Mouse (Mus musculus) adrenal gland, adult 8-10 months (tissue): ENCODE data around the gene Plscr5. TPM values are rescaled to one million over a fixed set of nuclear protein-coding genes. Genes with fewer than 3 reads are reported as not detected.
"Not testable (repeated sequence)": the region's sequence is repeated elsewhere in the genome, so short reads cannot be mapped to it uniquely, and the experiment has no call there.

ENCODE experiments used
- DNase-seq: peaks from one replicate; pipeline ENCODE4 v3.0.0; 2022
- total RNA-seq, 4 experiments: library from RNA; stranded (reverse); gene quantifications; 2 replicates each; pipeline ENCODE4 v1.2.4; 2022

The Plscr5 gene
- not detected for total RNA-seq

DNA sequence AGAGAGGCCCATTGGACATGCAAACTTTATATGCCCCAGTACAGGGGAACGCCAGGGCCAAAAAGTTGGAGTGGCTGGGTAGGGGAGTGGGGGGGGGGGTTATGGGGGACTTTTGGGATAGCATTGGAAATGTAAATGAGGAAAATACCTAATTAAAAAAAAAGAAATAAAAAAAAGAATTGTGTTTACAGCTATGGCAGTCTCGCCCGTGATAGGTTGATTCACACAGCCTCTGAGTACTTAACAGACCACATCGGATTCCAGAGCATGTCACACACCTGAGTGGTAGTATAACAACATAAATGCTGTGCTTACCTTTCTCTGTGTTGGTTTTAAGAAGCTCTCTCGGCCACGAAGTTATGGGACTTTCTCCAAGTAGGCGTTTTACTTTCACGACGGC is at the start of gene Plscr5:
Plscr5 (plus strand) TSS at position 301 of the 400 bp plus-strand sequence.
- not testable (repeated sequence) for DNase-seq

DNA sequence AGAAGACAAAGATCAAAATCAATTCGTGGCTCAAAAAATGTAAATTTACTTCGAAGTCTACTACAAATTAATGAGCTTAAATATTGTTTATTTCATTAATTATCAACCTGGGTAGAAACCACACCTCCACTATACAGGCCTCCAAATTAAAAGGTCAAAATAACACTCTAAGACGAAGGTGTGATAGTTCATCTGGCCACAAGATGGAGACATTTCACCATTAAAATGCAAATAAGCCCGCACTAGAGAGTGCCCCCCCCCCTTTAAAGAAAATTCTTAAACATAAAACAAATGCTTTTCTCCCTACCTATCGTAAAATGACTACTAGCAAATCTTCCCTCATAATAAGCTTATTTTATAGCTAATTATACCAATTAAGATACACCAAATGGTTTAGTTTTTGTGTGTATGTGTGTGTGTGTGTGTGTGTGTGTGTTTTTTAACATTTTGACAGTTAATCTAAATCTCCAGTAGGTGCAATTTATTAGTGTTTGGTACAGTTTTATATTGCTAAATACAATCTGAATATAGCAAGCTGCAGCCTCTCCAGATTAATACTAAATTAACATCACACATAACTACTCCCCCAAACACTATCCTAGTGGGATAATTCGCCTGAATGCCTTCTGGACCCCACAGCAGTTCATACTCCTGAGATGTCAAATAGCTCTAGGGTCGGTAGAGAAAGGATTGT is 45.0 kb upstream of the Plscr5 start:
- DNase-seq: no peak

DNA sequence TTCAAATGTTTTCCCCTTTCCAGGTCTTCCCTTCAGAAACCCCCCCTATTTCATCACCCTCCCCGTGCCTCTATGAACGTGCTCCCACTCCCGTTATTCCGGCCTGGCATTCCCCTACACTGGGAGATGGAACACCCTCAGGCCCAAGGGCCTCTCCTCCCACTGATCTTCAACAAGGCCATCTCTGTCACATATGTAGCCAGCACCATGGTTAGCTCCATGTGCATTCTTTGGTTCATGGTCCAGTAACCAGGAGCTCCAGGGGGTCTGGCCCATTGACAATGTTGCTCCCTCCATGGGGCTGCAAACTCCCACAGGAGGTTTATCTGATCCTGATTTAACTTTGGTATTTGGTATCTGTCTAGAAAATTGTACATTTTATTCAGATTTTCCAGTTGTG is 30.5 kb upstream of the Plscr5 start:
- no peak for DNase-seq

DNA sequence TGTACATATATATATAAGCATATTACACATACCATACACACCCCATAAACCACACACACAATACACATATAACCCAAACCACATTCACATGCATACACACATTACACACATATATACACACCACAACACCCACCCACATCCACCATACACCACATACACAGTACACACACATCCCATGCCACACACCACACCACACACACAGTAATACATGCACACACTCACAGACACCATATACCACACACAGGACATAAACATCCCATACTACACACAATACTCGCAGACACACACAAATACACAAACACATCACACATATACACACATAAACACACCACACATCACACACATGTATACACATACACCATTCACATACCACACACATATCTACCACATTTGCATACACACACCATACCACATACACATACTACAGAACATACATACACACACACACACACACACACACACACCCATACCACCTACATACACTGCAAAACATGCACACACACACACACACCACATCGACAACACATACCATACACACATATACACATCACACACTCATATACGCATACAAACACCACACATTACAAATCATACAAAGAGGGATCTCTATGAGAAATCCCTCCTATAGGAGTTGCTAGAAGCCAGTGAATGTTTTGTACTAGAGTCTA is 19.3 kb upstream of the Plscr5 start:
- DNase-seq: no peak

DNA sequence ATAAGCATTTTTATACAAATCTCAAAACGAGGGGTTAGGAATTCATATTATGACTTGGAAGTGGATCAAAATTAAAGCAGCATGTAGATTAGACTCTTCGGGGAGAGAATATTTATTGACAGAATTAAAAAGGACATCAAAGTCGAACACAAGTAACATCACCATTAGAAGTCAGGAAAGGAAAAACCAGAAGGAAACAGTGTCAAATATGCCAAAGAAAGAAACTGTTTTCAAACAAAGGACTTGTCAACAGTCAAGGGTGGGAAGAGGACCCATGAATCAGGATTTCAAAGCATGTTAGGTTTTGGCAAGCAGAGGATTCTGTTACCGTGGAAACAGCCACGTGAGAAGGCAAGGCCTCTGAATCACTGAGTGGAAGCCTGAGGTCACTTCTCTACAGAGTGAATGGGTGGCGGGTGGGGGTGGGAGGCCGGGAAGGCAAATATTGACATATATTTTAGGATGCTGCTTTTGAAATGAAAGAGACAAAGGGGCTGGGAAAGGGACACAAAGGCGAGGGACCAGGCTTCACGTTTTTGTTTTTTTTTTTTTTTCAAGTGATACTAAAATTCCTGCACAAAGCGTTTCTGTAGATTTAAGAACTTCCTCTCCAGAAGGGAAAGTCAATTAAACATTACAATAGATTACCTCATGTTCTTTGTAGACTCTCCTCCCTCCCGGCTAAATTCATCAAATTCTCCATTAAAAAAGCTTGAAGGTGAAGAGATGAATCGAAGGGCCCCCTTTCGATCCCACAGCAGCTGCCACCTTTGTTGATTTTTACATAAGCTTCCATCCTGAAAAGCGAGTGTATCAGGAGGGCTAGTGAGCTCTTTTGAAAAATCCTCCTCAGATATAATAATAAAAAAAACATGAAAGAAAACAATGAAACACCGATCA is 18.3 kb upstream of the Plscr5 start:
- peak; percentile 42 for DNase-seq

DNA sequence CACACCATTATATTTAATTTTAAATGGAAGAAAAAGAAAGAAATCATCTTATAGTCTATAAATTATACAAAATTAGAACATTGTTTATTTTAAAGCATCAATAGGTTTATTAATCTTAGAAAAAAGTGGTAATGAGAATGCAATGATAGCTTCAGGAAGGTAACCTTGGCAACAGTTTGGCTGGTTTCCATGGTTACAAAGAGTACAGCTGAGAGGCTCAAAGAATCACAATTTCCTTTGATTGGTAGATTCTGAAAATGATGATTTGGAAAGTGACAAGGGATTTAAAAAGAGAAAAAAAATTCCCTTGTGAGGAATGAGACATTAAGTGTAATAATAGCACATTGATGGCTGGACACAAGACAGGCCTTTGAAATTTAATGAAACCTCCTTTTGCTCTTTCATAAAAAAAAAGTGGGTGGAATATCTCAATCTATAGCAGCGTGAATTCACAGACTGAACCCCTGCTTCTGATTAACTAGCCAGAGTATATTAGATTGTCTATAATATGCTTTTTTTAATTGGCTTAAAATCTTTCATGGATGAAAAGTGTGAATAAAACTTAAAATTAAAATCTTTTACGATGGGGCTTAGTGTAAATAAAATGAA is 13.8 kb upstream of the Plscr5 start:
- no peak for DNase-seq

DNA sequence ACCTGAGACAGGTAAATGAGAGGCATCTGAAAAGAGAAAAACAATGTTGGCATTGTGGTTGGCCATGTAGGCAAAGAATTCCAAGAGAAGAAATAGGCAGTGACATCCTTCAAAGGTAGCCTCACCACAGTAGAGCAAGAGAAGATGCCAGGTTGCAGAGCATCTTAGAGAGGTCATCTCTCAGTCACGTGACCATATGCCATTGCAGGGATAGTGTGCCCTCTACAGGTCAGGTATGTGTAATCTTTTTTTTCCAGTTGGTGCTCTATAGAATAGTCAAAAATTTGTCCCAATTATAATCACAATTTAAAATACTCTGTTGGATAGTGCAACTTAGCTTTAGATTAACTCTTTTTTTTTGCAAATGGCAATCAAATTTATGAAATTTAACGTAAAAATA is 1.4 kb upstream of the Plscr5 start:
- DNase-seq: no peak

DNA sequence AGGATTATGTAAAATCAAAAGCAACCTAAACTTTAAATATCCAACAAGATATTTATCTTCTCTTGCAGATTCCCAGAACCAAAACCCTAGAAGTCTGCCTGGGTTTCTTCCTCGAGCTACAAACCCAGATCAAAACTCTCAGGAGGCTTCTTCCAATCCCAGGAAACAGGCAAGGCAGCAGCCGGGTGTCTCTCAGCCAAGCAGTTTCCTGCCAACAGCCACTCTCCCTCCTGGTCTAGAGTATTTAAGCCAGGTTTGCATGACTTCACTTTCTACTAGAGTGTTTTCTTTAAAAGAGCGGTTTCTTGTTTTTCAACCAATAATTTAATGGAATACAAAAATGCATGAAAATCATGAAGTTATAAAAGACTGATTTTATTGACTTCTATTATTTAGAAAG is 5.7 kb downstream of the Plscr5 start:
- no peak for DNase-seq

DNA sequence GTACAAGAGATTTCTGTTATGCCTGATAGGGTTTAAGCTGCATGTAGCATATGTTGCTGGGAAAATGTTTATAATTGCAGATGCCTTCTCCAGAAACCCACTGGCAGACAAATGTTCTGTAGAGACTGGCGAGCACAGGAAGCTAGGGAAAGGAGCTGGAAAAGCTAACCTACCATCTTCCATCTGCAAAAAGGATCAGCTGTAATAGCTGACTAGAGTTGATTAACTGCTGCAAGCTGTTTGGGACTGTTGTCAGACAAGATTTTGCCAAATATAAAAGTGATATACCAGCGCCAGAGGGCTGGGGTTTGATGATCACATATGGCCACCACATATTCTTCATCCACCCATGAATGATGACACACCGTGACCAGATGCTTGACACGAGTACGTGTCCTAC is 6.8 kb downstream of the Plscr5 start:
- DNase-seq: no peak

DNA sequence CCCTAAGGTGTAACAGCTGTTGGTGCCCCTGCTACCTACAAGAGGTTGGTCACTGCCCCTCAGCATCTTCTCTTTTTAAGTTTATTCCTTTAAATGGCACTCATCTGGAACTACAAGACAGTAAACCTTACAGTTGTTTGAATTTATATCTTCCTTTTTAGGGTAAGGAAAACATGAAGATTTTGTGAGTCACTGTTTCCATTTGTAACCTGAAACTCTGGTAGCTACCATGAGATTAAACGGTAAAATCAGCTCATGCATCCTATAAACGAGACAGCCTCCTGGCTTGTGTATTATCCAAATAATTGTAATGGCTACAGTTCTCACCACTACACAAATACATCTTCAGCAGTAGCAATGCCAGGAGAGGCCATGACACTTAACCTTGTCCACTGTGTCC is 11.7 kb downstream of the Plscr5 start:
- no peak for DNase-seq

DNA sequence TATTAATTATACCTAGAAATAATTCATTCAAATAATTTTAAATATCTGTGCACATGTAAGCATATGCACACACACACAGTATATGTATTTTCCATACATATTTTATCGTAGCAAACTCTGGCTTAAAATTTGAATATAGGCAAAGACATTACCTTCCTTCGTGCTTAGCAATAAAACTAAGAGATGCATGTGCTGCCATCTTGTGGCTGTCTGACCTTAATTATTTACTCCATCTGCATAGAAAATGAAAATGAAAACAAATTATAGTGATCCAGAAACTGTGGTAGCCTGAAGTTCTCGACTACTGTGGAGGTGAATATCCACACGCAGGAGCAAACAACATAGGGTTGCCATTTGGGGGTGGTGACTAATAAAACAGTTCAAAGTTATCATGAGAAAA is 14.6 kb downstream of the Plscr5 start:
- DNase-seq: no peak

DNA sequence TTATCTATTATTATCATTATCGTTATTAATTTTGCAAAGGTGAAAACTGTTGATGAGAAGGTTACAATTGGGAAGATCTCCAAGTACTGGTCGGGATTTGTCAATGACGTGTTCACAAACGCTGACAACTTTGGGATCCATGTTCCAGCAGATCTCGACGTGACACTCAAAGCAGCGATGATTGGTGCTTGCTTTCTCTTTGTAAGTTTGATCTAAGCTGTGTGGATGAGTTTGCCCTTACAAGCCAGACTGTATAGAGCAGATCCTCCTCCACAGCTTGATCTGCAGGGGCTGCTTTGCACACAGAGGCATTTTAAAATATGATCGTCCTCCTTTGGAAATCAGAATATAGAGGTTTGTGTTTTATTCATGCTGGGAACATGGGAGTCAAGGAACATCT is 15.0 kb downstream of the Plscr5 start:
- no peak for DNase-seq

DNA sequence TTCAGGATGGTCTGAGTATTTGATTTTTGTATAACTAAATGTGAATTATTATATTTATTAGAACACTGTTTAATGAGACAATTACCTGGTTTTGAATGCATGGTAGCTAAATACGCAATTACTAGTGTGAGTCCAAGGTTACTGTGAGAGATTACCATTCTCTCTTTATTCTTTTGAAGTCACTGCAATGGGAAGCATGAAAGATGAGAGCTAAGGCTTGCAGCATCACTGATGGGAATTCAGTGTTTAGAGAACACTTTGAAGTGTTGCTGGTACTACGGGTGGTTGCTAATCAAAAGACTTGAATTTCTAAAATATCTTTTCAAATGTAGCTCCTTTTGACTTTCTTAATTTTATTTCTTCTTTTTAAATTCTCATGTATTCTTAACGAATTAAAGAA is 17.1 kb downstream of the Plscr5 start:
- DNase-seq: no peak

DNA sequence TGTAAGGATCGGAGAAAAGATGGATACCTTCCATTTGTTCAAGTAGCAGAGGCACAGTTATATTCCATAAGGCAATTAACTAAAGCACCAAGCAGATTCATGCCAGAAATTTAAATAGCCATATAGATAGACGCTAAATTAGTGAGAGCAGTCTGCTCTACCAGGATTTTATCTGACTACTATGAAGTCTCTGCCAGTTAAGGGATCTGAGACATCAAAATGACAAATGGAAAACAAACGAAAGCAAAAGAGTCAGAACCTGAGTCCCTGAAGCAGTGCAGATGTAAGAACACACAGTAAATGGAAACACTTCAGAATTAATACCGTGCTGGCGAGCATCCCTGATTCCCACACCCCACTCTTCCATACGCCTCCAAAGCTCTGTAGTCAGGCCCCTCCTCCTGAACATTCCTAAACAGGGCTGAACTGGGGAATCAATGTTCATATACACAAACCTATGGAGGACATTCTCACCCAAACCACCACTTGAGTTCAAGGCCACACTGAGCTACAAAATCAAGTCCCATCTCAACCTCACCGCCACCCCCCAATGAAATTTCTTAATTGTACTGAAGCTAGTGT is 17.7 kb downstream of the Plscr5 start:
- DNase-seq: no peak

DNA sequence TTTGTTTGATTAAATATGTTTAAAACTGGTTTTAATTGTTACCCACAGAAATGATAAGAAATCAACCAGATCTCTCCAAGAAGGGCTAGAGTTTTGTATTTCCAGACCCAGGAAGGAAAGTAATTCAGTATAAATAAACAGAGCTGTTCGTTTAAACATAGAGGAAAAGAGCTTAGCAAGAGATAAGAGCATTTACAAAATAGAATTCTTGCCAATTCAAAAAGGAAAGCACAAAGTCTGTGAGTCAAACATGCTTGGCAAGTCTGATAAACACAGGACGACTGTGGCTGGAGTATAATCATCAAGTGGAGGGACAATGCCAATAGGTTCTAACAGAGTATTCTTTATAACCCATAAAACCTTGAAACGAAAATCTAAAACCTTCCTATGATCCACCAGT is 18.3 kb downstream of the Plscr5 start:
- DNase-seq: no peak

DNA sequence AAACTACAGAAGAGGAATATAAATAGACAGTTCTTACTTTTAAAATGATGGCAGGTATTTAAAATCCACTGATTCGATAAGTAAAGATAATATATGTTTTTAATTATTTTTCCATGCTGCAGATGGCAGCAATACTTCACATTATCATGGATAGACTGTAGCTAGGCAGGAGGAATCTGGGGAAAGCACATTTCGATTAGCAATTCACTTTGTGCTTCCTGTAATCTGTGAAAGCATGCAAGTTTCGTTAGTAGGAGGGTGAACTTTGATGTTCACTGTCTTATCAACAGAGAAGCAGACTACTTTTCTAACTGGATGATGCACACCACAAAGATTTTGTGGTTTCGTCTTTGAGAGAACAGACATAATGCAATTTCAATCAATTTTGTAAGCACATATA is 24.7 kb downstream of the Plscr5 start:
- no peak for DNase-seq

DNA sequence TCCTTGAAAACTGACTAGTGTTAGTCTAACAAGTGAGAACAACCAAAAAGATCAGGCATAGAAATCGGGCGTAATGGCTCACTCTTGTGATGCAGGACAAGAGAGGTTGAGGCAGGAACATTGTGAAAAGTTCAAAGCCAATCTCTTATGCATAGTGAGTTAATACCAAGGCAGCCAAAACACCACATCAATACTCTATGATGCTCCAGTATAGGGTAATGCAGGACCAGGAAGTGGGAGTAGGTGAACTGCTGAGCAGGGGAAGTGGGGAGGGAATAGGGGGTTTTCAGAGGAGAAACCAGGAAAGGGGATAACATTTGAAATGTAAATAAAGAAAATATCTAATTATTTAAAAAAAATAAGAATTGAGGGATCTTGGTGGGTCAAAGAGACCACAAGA is 25.2 kb downstream of the Plscr5 start:
- DNase-seq: no peak

DNA sequence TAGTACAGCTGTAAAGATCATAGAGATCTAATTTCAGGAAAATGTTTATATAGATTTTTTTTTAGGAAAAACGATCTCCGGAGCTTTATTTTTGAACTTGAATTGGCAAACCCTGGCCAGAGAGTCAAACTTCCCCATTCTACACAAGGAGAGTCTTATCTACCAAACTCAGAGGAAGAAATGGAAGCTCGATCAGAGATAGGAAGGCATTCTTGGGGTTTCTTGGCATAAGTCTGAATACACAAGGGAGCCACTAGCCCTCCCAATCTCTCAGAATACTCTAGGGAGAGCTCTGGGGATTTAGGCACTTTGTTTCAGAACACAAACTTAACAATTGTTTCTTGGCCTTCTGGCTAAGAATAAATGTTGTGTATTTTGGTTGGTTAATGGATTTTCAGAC is 27.4 kb downstream of the Plscr5 start:
- DNase-seq: no peak

DNA sequence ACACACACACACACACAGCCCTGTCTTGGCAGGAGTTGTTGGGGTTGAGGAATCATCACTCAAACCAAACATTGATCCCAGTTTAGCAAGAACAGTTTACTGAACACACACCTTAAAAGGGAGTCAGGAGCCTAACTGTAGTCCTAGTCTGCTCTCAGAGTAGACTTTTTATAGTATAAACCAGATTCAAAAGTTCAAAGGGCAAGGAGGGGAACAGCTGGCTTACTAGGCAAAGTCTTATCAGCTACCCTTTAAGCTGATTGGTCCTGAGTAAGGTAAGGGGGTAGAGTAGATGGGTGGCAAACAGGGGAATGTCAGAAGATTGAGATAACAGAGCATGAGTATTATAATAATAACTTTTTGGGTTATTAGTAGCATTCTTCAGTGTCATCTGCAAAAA is 28.7 kb downstream of the Plscr5 start:
- no peak for DNase-seq

DNA sequence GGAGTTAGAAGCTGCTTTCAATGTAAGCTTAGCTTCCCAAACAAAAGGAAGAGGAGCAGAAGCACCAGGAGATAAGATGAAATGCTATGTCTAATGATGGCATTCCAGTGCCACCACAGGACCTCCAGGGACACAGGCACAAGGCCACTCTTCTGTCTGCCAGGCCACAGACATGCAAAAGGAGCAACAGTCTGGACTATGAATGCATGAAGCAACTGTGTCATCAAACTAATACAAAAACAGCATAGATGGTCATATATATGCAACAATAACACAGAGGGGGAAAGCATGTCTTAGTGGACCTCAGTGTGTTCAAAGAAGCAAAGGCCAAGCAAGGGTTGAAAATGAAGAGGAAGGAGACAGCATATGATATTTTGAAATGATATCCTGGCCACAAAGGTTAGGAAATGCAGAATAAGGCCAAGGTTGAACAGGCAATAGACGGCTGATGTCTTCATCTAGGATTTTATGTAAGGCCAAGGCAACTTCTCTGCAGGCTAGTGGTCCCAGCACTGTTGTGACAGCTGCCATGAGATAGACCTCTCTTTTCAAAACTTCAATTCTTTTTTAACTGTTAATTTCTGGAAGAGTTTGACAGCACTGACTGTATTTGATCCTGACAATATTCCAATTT is 32.0 kb downstream of the Plscr5 start:
- DNase-seq: no peak

DNA sequence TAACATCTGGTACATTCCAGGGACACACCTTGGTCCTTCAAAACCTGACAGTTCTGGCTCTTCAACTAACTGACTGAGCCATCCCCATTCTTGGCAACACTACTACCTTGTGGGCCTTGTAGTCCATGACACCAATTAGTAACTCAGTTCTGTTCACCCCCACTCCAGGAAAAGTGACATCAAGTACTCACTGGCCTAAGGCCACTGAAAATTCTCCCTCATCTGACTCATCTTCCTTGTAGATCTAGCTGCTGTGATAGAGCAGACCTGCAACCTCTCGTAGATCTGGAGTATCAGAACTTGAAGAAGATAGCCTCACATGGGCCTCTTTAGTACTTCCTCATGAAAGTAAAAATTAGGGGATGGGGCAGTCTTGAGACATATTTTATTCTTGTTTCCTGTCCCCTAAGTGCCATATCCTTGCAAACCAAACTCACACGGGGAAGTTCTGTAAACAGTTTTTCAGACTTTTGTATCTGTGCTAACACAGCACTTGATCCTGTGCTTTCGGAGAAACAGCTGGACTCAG is 33.5 kb downstream of the Plscr5 start:
- no peak for DNase-seq

DNA sequence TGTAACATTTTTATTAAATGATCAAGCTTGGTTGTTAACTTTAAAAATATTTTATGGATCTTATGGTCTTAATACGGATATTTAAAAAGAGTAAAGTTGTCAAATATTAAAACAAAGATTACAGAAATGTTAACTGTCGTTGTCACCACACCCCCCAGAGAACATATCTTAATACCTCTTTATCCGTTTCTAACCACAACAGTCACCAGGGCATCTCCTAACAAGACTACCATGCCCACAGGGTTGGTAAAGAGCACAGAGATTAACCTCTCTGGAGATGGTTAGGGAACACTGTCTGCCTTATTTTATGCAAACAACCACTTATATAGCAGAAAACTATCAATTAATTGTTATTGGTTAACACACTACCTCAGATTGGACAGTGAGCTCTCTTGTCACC is 34.1 kb downstream of the Plscr5 start:
- no peak for DNase-seq
